Mouse (Mus musculus) lung, adult 2 months (tissue): ENCODE measurements around the gene 1110008L16Rik.

Source experiments
- CTCF ChIP-seq: fragments of 200-500 bp; IDR thresholded peaks from 2 replicates; pipeline ENCODE4 v1.5.1; 2011; ENCODE audit warnings: mild to moderate bottlenecking, low read length, control low read depth; ENCODE audit not compliant: insufficient read depth
- POLR2A ChIP-seq: fragments of 200-500 bp; IDR thresholded peaks from 2 replicates; pipeline ENCODE4 v1.6.1; 2011; ENCODE audit warnings: low read depth, mild to moderate bottlenecking, control low read depth, low read length, borderline replicate concordance; ENCODE audit errors: extremely low read depth

DNA sequence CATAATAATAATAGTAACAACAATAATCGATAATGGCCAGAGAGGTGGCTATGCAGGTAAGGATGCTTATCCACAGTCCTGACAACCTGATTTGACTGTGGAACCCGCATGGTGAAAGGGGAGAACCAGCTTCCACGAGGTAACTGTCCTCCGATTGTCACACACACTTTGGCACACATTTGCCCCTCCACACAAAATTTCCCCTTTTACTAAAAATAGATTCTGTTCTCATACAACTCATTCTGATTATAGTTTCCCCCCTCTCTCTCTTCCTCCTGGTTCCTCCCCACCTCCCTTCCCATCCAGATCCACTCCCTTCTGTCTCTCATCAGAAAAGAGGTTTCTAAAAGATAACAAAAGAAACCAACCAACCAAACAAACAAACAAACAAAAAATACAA is 130.6 kb downstream of the 1110008L16Rik start:
- TF ChIP-seq CTCF (no peak), POLR2A (no peak)
